Mouse (Mus musculus): ENCODE data around the gene Odf3l1.

DNA sequence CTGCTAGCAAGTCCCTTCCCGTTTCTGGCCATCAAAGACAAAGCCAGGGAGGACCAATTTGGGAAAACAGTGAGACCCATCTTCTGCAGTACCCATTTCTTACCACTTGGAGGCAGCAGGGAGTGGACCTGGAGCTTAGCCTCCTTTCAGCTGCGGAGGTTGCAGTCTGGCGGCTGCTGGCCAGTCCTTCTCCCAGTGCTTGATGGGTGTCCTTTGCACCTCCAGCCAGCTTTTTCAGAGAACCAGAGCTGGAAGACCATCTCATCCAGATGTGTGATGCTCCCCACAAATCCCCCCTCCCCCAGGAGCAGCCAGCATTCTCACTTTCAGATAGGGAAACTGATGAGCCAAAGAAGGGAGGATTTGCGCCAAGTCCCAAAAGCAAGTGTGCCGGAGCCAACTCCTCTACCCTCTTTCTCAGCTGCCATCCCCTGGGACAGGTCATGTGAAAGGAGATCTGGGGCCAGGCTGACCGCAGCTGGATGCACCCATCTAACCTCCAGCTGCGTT lies 20.7 kb downstream of the Odf3l1 start:
- no peak for TF ChIP-seq GATA1 (IDR thresholded peaks at IDR 0.05; ENCODE audit: low read length)
- TF ChIP-seq TAL1 (IDR thresholded peaks at IDR 0.05; ENCODE audit: low read length): no peak

Measured in erythroblast, embryonic 14.5 days (primary cell).